Mouse (Mus musculus) ovary, postnatal 10 days (tissue): ENCODE results near the gene Olfr134.
"Not testable (repeated sequence)": the region's sequence is repeated elsewhere in the genome, so short reads cannot be mapped to it uniquely, and the experiment has no call there.

Experiments
- DNase-seq: peaks from one replicate; pipeline ENCODE4 v3.0.0; 2022; ENCODE audit warnings: low spot score

Olfr134 gene

GRCm38 (mm10) chr17:38171088-38171487 is at the start of gene Olfr134:
Gene Olfr134 (plus strand): TSS chr17:38171388.
- no peak for DNase-seq

- not testable (repeated sequence) for DNase-seq
These were observed 47.0 kb upstream of the Olfr134 start for GRCm38 (mm10) chr17:38124199-38124598.

GRCm38 (mm10) chr17:38125371-38125770 is 45.8 kb upstream of the Olfr134 start:
- DNase-seq = not testable (repeated sequence)

GRCm38 (mm10) chr17:38134426-38134825 is 36.8 kb upstream of the Olfr134 start, which contains the start of gene Olfr132:
Gene Olfr132 (minus strand): TSS chr17:38134526.
- no peak for DNase-seq

- DNase-seq = no peak
These were observed 26.2 kb upstream of the Olfr134 start, which contains the start of gene Olfr133 for GRCm38 (mm10) chr17:38144981-38145380. Gene Olfr133 (plus strand): TSS chr17:38145281.

GRCm38 (mm10) chr17:38204035-38204434 is 32.8 kb downstream of the Olfr134 start, which contains the start of gene Olfr135:
Gene Olfr135 (plus strand): TSS chr17:38204335.
- DNase-seq = no peak
